Mouse (Mus musculus) intestine, embryonic 15.5 days (tissue): ENCODE data around the gene Foxi2. TPM values are rescaled to one million over a fixed set of nuclear protein-coding genes. Genes with fewer than 3 reads are reported as not detected.

Experiments used
- ATAC-seq: fragments of 200-750 bp; cut with Nextera tagmentation; 2 replicates; pipeline ENCODE4 v1.8.0; 2017; ENCODE audit warnings: moderate TSS enrichment, moderate library complexity
- H3K27ac ChIP-seq: fragments of 300-500 bp; sonication (generic); 2 replicates; pipeline ENCODE4 v1.5.1; 2015; ENCODE audit warnings: mild to moderate bottlenecking, inconsistent platforms
- H3K27me3 ChIP-seq: fragments of 300-500 bp; sonication (generic); replicated peaks from 2 replicates; pipeline ENCODE4 v1.6.1; 2015; ENCODE audit warnings: inconsistent platforms
- H3K36me3 ChIP-seq: fragments of 300-500 bp; sonication (generic); 2 replicates; pipeline ENCODE4 v1.6.1; 2015; ENCODE audit warnings: inconsistent platforms
- H3K4me1 ChIP-seq: fragments of 300-500 bp; sonication (generic); replicated peaks from 2 replicates; pipeline ENCODE4 v1.6.1; 2015; ENCODE audit warnings: inconsistent platforms
- H3K4me2 ChIP-seq: fragments of 300-500 bp; sonication (generic); replicated peaks from 2 replicates; pipeline ENCODE4 v1.6.1; 2015; ENCODE audit warnings: mild to moderate bottlenecking, inconsistent platforms
- H3K4me3 ChIP-seq: fragments of 300-500 bp; sonication (generic); replicated peaks from 2 replicates; pipeline ENCODE4 v1.5.1; 2015; ENCODE audit warnings: inconsistent platforms
- H3K9ac ChIP-seq: fragments of 300-500 bp; sonication (generic); 2 replicates; pipeline ENCODE4 v1.6.1; 2015; ENCODE audit warnings: inconsistent platforms
- H3K9me3 ChIP-seq: fragments of 300-500 bp; sonication (generic); 2 replicates; pipeline ENCODE4 v1.6.1; 2016; ENCODE audit warnings: inconsistent platforms
- WGBS: fragments of 180-500 bp; shearing (Covaris S2); methylation state at CpG from one replicate; pipeline ENCODE4 v1.1.7; 2015; 5-methylcytosine and 5-hydroxymethylcytosine counted together
- polyA plus RNA-seq: library from polyadenylated mRNA; unstranded; fragments of >200 nt; fragmentation: Nextera tagmentation; extraction: Ambion mirVana; gene quantifications from 2 replicates; pipeline ENCODE4 v1.2.1, GENCODE M21; 2015

The Foxi2 gene
- polyA plus RNA-seq, 1 experiment from 2014 or later, result not detected

- Histone ChIP-seq H3K27ac (no peak overlapping the region), H3K9me3 (no peaks in the 10 kb centered on the region), H3K9ac (no peak overlapping the region), H3K36me3 (no peaks in the 10 kb centered on the region), H3K4me3 (no peak overlapping the region), H3K27me3 (peaks cover 41% of the 10 kb centered on the region), H3K4me1 (no peaks in the 10 kb centered on the region), H3K4me2 (no peak overlapping the region)
- no peak for ATAC-seq
- WGBS, result 62% methylated on average over 3 of the region's 3 CpGs
Observed at GRCm38 (mm10) chr7:135408501-135408900, 1.6 kb upstream of the Foxi2 start.

- no peaks in the 10 kb centered on the region for H3K9me3 ChIP-seq
- no peak overlapping the region for H3K4me3 ChIP-seq
- H3K36me3 ChIP-seq, result no peaks in the 10 kb centered on the region
- no peak overlapping the region for H3K4me2 ChIP-seq
- no peaks in the 10 kb centered on the region for H3K4me1 ChIP-seq
- peaks cover 41% of the 10 kb centered on the region for H3K27me3 ChIP-seq
- 58% methylated on average over 6 of the region's 6 CpGs for WGBS
- no peak overlapping the region for H3K27ac ChIP-seq
- no peak for ATAC-seq
- no peak overlapping the region for H3K9ac ChIP-seq
Observed at GRCm38 (mm10) chr7:135412357-135412756, 2.2 kb downstream of the Foxi2 start.

DNA sequence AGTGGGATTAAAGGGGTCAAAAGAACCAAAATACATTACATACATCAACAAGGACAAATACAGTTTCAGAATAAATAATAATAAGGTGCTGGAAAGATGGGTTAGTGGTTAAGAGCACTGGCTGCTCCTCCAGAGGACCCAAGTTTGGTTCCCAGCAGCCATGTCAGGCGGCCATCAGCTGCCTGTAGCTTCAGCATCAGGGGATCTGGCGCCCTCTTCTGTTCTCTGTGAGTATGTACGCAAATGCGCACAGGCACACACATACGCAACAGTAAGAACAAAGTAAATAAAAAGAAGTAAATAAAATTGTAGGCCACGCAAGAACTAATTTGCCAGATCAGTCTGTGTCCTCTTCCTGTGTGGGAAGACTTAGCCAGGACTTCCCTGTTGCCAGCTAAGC lies 18.7 kb downstream of the Foxi2 start:
- no peaks in the 10 kb centered on the region for H3K36me3 ChIP-seq
- H3K27ac ChIP-seq, result no peak overlapping the region
- H3K4me1 ChIP-seq, result no peaks in the 10 kb centered on the region
- 93% methylated on average over 6 of the region's 6 CpGs for WGBS
- no peak overlapping the region for H3K4me3 ChIP-seq
- H3K9me3 ChIP-seq, result no peaks in the 10 kb centered on the region
- no peak overlapping the region for H3K9ac ChIP-seq
- no peaks in the 10 kb centered on the region for H3K27me3 ChIP-seq
- H3K4me2 ChIP-seq, result no peak overlapping the region
- ATAC-seq, result no peak

GRCm38 (mm10) chr7:135430903-135431302 lies 20.8 kb downstream of the Foxi2 start:
- no peak overlapping the region for H3K4me3 ChIP-seq
- 69% methylated on average over 2 of the region's 2 CpGs for WGBS
- no peaks in the 10 kb centered on the region for H3K36me3 ChIP-seq
- H3K4me2 ChIP-seq, result no peak overlapping the region
- no peak for ATAC-seq
- H3K27me3 ChIP-seq, result no peaks in the 10 kb centered on the region
- H3K27ac ChIP-seq, result no peak overlapping the region
- no peak overlapping the region for H3K9ac ChIP-seq
- no peaks in the 10 kb centered on the region for H3K9me3 ChIP-seq
- H3K4me1 ChIP-seq, result no peaks in the 10 kb centered on the region

DNA sequence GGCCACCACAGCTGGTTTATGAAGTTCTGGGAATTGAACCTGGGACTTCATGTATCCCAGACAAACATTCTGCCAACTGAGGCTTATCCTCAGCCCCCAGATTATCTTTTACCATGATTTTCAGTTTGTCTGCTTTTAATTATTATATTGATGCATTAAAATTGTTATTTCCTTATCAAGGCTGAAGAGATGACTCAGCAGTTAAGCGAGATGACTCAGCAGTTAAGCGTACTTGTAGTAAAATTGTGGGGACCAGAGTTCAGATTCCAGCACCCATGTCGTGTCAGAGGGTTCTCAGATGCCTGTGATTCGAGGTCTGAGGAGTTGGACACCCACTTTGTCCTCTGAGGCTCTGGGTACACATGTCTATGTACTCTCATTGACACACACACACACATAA lies 33.8 kb downstream of the Foxi2 start:
- Histone ChIP-seq H3K4me1 (no peaks in the 10 kb centered on the region), H3K4me2 (no peak overlapping the region), H3K9me3 (no peaks in the 10 kb centered on the region), H3K27me3 (no peaks in the 10 kb centered on the region), H3K36me3 (no peaks in the 10 kb centered on the region), H3K4me3 (no peak overlapping the region), H3K27ac (no peak overlapping the region), H3K9ac (no peak overlapping the region)
- no peak for ATAC-seq
- 81% methylated on average over 4 of the region's 4 CpGs for WGBS

DNA sequence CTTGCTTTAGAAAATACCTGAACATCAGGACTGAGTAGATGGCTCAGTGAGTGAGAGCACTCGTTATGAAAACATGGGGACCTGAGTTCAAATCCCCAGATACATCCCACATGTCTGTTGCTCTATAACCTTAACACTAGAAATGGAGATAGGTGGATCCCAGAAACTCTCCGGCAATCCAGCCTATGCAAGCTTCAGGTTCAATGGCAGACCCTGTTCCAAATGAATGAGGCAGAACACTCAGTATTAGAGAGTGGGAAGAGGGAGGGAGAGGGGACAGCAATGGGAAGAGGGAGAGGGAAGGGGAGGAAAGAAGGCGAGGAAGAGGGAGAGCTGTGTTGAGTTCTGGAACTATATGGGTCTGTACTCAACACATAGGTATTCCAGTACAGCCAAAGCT lies 41.2 kb downstream of the Foxi2 start:
- Histone ChIP-seq H3K9me3 (no peaks in the 10 kb centered on the region), H3K4me2 (no peak overlapping the region), H3K4me1 (no peaks in the 10 kb centered on the region), H3K9ac (no peak overlapping the region), H3K27ac (no peak overlapping the region), H3K27me3 (no peaks in the 10 kb centered on the region), H3K36me3 (no peaks in the 10 kb centered on the region), H3K4me3 (no peak overlapping the region)
- WGBS, result 88% methylated on average over 3 of the region's 3 CpGs
- no peak for ATAC-seq

- WGBS, result 49% methylated on average over 1 of the region's 1 CpGs
- Histone ChIP-seq H3K4me2 (no peak overlapping the region), H3K36me3 (no peaks in the 10 kb centered on the region), H3K4me1 (no peaks in the 10 kb centered on the region), H3K27ac (no peak overlapping the region), H3K9me3 (no peaks in the 10 kb centered on the region), H3K9ac (no peak overlapping the region), H3K27me3 (no peaks in the 10 kb centered on the region), H3K4me3 (no peak overlapping the region)
- ATAC-seq, result no peak
Observed at GRCm38 (mm10) chr7:135452366-135452765, 42.3 kb downstream of the Foxi2 start.

DNA sequence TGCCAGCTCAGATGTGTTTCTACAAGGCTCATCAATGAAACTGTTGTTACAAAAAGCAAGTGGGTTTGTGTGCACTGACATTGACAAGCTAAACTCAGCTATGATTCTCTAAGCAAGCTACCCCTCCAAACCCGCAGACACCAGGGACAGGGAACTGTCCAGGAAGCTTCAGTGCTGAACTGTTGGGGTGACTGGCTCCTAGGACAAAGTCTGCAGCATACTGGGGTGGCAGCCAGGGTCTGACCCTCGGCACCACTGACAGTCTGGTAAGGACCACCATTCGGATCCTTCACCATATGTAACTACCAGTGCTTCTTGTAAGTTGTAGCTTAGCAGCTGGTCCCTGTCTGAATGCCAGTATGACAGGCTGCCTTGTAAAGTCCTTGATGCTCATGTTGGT lies 43.6 kb downstream of the Foxi2 start:
- Histone ChIP-seq H3K4me3 (no peak overlapping the region), H3K27me3 (no peaks in the 10 kb centered on the region), H3K4me1 (no peaks in the 10 kb centered on the region), H3K36me3 (no peaks in the 10 kb centered on the region), H3K9ac (no peak overlapping the region), H3K27ac (no peak overlapping the region), H3K9me3 (no peaks in the 10 kb centered on the region), H3K4me2 (no peak overlapping the region)
- ATAC-seq, result no peak
- WGBS, result 35% methylated on average over 3 of the region's 3 CpGs

Other genes starting within 250 kb of the Foxi2 start
- not detected in 2 replicates for gene Nps, start 151.6 kb upstream of the Foxi2 start, polyA plus RNA-seq
- 28.1 and 30.2 TPM in 2 replicates for gene Clrn3, start 118.3 kb downstream of the Foxi2 start, polyA plus RNA-seq
- gene Ptpre, start 127.2 kb downstream of the Foxi2 start, polyA plus RNA-seq, result 2.4 and 2.6 TPM in 2 replicates